Mouse (Mus musculus) urinary bladder, postnatal 4 days (tissue): ENCODE data around the gene Pebp1.

Experiments
- DNase-seq, 2 experiments: peaks; one replicate each; pipeline ENCODE4 v3.0.0; 2021 to 2022; ENCODE audit warnings: low spot score in 2 of 2

Pebp1 gene

GRCm38 (mm10) chr5:117240761-117241322, 46.6 kb downstream of the Pebp1 start:
- DNase-seq = no peak

- no peak for DNase-seq
Observed at GRCm38 (mm10) chr5:117240321-117240731, 47.1 kb downstream of the Pebp1 start.

DNA sequence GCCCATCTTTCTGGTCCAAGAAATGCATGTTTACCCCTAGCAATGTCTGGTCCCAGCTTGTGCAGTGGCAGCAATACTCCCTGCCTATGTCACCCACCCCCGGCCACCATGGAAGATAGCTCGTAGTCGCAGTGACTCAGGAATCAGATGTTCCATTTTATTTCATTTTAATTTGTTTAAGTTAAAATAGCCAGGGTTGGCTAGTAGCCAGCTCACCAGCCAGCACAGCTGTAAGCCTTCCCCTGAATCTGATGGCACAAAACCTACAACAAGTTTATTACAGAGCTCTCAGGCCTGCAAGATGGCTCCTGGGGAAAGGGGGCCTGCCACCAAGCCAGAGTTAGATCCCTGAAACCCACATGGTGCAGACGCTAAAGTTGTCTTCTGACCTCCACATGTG, 48.3 kb downstream of the Pebp1 start:
- DNase-seq = no peak

- no peak for DNase-seq
Observed at GRCm38 (mm10) chr5:117236540-117236939, 50.9 kb downstream of the Pebp1 start.
